Mouse (Mus musculus): ENCODE results near the gene Pcnp.
"Not testable (repeated sequence)": the region's sequence is repeated elsewhere in the genome, so short reads cannot be mapped to it uniquely, and the experiment has no call there.

Gene Pcnp

GRCm38 (mm10) chr16:56029661-56030082 is at the start of gene Pcnp:
TSS of gene Pcnp (minus strand) at chr16:56029739.
- in situ Hi-C loops (cut with MboI), result no loop called here

GRCm38 (mm10) chr16:56076121-56076869 is 46.8 kb upstream of the Pcnp start:
- in situ Hi-C loops (cut with MboI), result no loop called here

- in situ Hi-C loops (cut with MboI), result no loop called here
Measured at GRCm38 (mm10) chr16:56075222-56076111, 45.9 kb upstream of the Pcnp start.

- in situ Hi-C loops (cut with MboI), result no loop called here
Measured at GRCm38 (mm10) chr16:56074565-56074964, 45.0 kb upstream of the Pcnp start.

- in situ Hi-C loops (cut with MboI), result no loop called here
Measured at GRCm38 (mm10) chr16:56074122-56074521, 44.6 kb upstream of the Pcnp start.

- in situ Hi-C loops (cut with MboI), result not testable (repeated sequence)
Measured at GRCm38 (mm10) chr16:56073150-56073549, 43.6 kb upstream of the Pcnp start.

GRCm38 (mm10) chr16:56072533-56072932 is 43.0 kb upstream of the Pcnp start:
- in situ Hi-C loops (cut with MboI), result no loop called here

- in situ Hi-C loops (cut with MboI), result no loop called here
Measured at GRCm38 (mm10) chr16:56071317-56072232, 42.0 kb upstream of the Pcnp start.

- in situ Hi-C loops (cut with MboI), result loop anchor here (5.0 kb wide), 1 partner anchor 96 kb away; the partner anchor contains the start of gene Zbtb11
Measured at GRCm38 (mm10) chr16:56068523-56069070, 39.1 kb upstream of the Pcnp start.

- in situ Hi-C loops (cut with MboI), result loop anchor here (5.0 kb wide), 1 partner anchor 94 kb away; the partner anchor contains the start of gene Zbtb11
Measured at GRCm38 (mm10) chr16:56066113-56066512, 36.6 kb upstream of the Pcnp start.

GRCm38 (mm10) chr16:56064334-56064990 is 34.9 kb upstream of the Pcnp start:
- in situ Hi-C loops (cut with MboI), result no loop called here

GRCm38 (mm10) chr16:56062981-56063380 is 33.4 kb upstream of the Pcnp start:
- in situ Hi-C loops (cut with MboI), result no loop called here

- in situ Hi-C loops (cut with MboI), result no loop called here
Measured at GRCm38 (mm10) chr16:56061995-56062594, 32.6 kb upstream of the Pcnp start.

GRCm38 (mm10) chr16:56058151-56058550 is 28.6 kb upstream of the Pcnp start:
- in situ Hi-C loops (cut with MboI), result no loop called here

GRCm38 (mm10) chr16:56056944-56057590 is 27.5 kb upstream of the Pcnp start:
- in situ Hi-C loops (cut with MboI), result no loop called here

- in situ Hi-C loops (cut with MboI), result no loop called here
Measured at GRCm38 (mm10) chr16:56055911-56056310, 26.4 kb upstream of the Pcnp start.

GRCm38 (mm10) chr16:56048038-56048437 is 18.5 kb upstream of the Pcnp start, which contains the start of gene Senp7:
TSS of gene Senp7 (plus strand) at chr16:56048338.
- in situ Hi-C loops (cut with MboI), result not testable (repeated sequence)

GRCm38 (mm10) chr16:56038090-56038489 is 8.6 kb upstream of the Pcnp start:
- in situ Hi-C loops (cut with MboI), result no loop called here

GRCm38 (mm10) chr16:56037138-56038010 is 7.8 kb upstream of the Pcnp start, which contains the start of gene Trmt10c:
TSS of gene Trmt10c (minus strand) at chr16:56037819.
- in situ Hi-C loops (cut with MboI), result no loop called here

Data from mature B cell (primary cell).